Mouse (Mus musculus): ENCODE measurements around the gene Grb14.

DNA sequence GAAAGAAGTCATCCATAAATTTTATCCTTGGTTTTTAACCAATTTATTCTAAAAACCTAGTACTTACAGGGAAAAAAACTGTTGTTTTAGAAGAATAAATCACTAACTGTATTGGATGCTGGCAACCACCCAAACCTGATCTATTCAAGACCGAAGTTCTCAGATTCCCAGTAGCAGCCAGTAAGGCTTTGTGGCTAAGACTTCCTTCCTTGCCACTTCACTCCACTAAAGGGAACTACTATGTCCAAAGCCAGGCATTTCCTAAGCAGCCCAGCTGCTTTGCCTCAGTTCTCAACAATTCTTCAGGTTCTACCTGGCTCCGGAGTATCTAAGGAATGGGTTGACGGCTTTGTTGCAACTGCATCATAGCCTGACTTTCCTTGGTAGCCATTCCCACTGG, 14.7 kb downstream of the Grb14 start:
- TF ChIP-seq CTCF (IDR thresholded peaks at IDR 0.05; ENCODE audit: low read depth, low read length): no peak
- no peak for TF ChIP-seq POLR2A (IDR thresholded peaks at IDR 0.05; ENCODE audit: borderline replicate concordance, low read depth, low read length)
